Mouse (Mus musculus) naive thymus-derived CD4-positive, alpha-beta T cell, adult 2 months (primary cell): ENCODE results near the gene Bcar1.

Source experiments
- DNase-seq: peaks from one replicate; pipeline ENCODE4 v3.0.0-alpha.2; 2011; ENCODE audit warnings: low read depth

Bcar1 gene

DNA sequence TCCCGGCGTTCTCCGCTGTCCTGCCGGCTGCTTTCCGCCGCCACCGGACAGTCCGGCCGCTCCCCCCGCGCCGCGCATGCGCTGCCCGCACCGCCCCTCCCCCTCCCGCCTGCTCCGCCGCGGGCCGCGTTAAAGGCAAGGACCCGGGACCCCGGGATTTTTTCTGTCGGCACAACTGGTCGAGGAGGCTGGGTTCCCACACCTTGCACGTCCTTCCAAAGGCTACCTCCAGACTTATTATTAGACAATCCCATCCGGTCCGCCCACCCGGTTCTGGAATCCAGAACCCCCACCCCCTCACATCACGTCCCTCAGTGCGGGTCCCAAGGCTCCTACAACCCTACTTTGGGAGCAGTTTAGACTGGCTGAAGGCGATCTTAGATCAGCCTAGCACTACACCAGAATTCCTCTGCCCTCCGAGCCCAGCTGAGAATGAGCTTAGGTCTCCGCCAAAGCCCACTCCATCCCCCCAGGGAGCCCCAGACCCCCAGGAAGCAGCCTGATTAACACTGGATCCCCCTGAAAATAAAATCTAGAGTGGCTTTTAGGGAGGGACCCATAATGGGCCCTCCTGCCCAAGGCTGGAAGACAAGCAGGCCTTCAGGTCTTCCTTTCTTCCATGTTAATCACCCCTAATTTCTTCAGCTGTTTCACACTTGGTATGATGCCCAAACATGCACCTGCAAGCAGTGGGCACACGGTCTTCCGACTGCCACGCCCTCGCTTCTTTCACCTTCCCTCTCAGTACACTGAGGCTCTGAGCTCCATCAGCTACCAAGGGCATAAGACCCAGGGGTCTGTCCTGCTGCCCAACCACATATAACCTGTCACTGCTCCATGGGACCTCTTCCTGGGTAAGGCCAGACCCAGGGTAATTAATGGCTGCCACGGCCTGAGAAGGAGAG is at the start of gene Bcar1:
Bcar1 (minus strand) TSS at position 18 of the 905 bp plus-strand sequence.
- DNase-seq = no peak

DNA sequence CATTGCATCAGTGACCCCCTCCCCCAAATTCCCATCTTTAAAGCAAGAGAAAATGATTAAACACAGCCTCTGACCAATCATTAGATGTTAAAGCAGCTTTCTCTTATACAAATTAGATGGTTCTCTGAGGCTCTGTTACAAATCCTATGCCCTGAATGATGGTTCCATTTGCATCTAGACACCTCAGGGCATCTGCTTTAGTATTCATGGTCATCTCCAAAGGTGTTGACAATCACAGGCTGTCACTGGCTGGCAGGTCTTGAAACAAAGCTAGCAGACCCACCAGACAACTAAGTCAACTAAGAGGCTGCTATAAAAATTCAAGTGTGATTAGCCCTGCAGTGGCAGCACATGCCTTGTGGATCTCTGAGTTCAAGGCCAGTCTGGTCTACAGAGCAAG is 46.0 kb upstream of the Bcar1 start:
- DNase-seq = no peak

DNA sequence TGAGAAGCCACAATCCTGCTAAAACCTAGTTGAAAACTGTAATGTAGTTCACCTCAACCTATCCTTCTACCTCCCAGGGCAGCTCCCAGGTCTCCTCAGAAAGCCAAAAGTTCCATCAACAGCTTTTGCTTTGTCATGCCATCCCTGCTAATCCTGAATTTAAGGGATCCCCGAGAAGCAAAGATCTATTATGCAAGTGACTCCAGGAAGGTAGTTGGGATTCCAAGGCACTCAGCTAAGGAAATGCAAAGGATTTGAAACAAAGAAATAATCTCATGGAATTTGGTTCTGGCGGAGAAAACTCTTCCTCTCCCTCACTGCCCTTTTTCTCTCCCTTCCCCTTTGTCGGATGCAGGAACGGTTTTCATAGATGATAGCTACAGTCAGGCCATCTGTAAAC is 45.6 kb upstream of the Bcar1 start:
- no peak for DNase-seq

DNA sequence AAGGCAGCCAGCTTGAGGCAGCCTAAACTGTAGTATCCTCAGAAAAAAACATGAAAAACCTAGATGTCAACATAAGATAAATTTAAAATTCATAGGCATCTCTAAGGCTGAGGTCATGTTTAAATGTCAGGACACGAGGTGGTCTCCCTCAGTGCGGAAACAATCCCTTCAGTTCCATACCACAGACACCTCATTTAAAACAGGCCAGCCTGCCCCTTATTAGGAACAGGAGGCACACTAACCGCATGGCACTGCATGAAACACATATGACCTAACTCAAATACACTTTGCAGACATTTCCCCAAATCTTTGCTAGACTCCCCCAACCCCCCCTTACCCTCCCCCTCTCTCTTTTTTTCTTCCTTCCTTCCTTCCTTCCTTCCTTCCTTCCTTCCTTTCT is 44.9 kb upstream of the Bcar1 start:
- DNase-seq = no peak

DNA sequence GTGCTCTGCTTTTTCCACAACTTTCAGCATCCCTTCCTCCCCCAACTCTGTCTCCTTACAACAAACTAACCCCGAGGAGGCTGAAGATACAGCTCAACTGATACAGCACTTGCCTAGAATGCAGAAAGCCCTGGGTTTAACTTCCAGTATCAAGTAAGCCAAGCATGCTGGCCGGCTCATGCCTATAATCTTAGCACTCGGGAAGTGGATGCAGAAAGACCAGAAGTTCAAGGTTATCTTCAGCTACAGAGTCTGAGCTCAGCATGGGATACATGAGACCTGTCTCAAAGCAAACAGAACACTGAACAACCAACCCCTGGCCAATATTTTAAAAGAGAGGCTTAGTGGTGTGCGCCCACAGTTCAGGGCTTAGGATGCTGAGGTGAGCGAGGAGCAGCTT is 44.5 kb upstream of the Bcar1 start:
- no peak for DNase-seq

DNA sequence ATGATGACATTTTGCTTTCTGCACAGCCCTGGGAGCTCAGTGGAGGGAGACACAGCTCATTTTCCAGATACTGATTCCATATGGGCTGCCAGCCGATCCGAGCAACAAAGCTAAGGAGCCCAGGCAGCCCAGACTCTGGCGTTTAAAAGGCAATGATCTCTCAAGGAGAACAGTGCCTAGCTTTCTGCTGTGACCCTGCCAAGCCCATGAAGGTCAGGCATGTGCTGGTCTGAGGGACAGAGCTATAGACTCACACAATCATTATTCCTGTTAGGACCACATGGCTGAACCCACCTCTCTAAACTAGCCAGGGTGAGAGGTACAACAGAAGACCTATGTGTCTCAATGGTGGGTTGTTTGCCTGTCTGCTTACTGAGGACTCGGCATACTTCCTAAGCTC is 44.1 kb upstream of the Bcar1 start:
- DNase-seq = no peak

DNA sequence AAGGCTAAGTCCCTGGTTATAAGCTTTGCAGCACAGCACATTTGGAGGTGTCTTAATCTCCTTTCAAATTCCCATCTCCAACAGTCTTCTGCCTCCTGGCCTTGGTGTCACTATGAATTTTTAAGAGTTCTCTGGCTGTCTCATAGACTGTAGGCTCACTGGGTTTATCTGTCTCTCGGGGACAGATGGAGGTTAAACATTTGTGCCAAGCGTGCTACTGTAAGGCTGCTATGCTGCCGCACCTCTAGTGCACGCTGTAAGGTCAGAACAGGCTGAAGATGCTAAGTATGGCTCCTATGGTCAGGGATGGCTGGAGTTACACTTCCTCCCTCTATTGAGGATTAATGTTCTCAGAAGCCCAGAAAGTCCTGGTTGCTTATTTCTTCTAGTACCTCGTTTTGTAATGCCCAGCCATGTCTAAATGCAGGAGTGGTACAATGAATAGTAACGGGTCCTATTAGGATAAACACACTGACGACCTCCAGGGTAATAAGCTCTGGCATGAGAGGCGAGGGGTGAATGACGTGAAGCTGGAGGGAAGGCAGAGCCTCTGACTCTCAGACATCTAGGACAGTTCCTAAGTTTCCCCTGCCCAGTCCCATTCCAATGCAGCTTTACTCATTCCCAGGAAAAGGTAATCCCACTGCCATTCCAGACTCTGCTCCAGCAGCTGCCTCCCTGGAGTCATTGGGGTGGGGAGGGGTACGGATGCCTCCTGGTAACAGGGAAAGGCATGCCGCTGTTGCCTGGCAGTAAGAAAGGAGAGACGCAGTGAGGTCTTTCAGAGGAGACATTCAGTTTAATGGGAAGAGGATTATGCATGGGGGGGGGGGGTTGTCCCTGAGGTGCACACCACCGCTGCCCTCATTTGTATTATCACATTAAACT is 43.3 kb upstream of the Bcar1 start:
- DNase-seq = no peak

DNA sequence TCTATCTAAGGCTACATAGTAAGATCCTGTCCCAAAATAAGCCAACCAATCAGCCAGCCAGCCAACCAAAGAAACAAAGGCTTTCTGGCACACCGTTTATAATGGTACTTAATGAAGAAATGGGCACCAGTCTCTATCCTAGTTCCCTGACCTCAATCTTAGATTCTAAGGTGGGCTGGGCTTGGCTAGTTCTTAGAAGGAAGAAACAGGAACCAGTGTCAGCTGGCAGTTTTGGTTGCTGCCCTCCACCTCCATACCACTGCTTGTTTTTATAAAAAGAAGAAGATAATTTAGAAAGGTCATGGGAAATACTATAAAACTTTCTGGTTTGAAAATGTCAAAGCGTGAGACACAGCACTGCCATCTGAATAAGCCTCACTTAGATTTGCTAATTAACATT is 42.5 kb upstream of the Bcar1 start:
- no peak for DNase-seq

DNA sequence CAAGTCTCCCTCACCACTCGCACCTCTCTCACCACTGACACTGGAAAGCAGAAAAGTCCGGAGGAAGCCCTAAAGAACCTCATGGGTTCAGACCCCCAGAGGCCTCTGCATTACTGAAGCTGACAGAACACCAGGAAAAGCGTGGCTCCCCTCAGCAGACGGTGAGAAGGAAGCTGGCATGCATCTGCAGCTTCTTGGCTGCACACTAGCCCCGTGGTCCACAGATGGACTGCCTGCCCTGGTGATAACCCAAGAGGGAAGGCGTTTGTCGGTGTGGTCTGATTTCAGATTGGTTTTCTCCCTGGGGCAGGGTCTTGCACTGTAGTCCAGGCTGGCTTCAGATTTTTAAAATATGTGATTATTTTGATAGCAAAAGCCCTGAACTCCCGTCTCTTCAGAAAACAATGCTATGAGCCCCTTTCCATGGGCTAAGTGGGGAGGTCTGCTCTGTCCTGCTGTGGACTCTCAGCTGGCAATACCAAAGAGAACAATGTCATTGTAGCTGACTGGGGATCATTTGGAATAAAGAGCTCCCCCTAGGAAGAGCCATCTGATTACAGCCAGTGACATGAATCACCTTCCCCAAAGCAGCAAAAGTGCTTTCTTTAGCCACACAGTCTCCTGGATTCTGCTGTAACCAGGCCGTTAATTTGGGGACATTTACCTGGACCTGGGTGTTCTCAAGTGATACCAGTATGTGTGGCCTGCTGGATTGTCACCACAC is 39.2 kb upstream of the Bcar1 start:
- DNase-seq = no peak

- DNase-seq = no peak
Measured at GRCm38 (mm10) chr8:111782161-111782560, 38.6 kb upstream of the Bcar1 start.

DNA sequence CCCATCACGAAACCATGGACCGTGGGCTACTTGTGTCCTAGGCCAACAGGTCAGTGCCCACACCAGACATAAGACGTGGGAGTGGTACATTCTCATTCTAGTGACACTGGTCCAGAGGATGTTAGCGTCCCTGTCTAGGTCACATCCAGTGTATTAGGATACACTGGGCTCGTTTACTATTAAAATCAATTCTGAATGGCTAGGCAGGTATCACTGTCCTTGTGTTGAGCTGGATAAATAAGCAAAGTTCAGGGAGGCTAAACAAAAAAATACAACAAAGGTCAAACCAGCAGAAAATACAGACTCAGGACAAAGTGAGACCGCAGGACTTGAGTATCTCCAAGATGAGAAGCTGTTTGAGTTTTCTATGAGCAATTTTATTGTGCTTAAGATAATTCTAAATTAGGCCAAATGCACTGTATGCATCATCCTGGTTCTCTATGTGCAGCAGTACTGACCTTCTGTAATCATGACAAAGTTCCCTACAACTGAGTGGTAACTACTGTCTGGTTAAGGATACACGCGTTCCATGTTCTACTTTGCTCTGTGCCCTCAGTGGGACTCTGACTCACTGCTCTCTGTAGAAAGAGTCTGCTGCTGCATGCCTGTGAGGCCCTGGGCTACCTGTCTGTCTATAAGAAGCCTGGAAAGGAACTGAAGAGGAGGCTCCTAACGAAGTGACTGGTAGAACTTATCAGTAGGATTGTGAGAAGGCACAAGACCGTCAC is 37.3 kb upstream of the Bcar1 start:
- no peak for DNase-seq

- DNase-seq = no peak
Measured at GRCm38 (mm10) chr8:111779690-111780089, 36.1 kb upstream of the Bcar1 start.

- DNase-seq = no peak
Measured at GRCm38 (mm10) chr8:111778801-111779200, 35.2 kb upstream of the Bcar1 start.

DNA sequence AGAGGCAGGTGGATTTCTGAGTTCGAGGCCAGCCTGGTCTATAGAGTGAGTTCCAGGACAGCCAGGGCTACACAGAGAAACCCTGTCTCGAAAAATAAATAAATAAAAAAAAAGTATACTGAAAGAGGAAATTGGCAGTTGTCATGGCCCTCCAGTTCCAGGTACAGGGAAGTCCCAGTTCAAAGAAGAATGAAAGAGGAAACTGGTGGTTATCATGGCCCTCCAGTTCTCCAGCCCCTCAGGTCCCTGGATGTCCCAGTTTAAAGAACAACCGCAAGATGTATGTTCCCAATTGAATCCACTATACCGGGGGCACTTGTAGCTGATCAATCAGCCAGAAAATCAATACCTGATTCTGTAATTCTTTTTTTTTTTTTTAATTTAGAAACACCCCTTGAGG is 32.9 kb upstream of the Bcar1 start:
- DNase-seq = no peak

GRCm38 (mm10) chr8:111775766-111776165 is 32.2 kb upstream of the Bcar1 start:
- DNase-seq = no peak

GRCm38 (mm10) chr8:111773476-111773875 is 29.9 kb upstream of the Bcar1 start:
- DNase-seq = no peak

GRCm38 (mm10) chr8:111773057-111773456 is 29.4 kb upstream of the Bcar1 start:
- no peak for DNase-seq

DNA sequence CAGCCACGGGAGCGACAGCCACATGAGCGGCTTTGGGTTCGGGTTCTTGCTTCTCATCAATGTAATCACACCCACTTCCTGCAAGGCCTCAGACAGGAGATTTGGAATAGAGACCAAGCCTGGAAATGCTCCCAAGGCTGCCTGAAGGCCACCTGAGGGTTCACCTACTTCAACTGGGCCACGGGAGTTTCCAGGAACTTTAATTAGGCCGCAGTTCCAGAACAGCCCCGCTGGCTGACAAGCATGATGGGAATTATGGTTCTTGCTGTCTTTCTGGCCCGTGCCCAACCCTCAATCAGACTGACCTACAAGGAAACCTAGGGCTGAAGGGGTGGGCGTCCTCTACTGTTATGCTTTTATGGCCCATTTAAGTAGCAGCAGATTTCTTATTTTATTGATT is 28.5 kb upstream of the Bcar1 start:
- DNase-seq = no peak

DNA sequence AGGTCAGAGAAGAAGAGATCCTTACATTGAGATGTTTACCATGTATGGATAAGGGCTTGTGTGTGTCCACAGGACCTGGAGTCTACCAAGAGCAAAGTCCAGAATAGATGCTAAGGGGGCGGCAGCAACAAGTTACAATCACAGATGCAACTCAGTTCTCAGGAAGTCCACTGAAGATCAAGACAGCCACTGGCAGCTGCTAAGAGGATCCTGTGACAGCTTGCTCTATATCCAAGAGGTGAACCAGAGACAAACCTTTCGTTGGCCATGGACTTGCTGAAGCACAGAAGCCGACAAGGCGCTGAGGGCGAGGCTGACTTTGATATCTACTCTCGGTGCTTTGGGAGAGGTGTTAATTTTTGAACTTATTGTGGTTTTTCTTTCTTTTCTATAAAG is 28.0 kb upstream of the Bcar1 start:
- DNase-seq = no peak

DNA sequence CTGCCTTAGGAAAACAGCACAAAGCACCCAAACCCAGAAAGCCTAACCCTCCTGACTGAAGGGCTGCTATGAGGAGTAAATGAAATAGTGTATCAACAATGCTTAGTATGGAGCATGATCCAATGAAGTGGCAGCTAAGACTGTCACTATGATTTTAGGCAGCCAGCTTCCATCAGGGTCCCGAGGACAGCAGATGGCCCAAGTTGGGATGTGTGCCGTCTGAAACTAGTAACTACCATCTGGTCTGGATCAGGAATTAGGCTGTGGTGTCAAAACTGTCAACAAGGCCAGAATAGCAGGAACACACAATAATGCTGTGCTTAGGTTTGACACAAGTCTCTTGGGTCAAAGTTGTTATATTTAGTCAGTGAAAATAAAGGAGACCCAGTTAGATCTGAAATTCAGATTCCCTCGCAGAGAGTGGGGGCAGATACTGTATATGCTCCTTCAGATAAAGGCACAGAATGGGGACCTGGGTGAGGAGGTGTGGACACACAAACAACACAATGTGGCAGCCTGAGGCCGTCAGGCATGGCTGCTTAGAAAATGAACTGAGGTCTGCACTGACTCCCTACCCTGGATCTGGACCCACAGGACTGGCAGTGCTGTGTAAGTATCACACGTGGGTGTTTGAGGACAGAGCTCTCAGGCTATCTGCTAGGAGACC is 27.5 kb upstream of the Bcar1 start:
- DNase-seq = no peak

DNA sequence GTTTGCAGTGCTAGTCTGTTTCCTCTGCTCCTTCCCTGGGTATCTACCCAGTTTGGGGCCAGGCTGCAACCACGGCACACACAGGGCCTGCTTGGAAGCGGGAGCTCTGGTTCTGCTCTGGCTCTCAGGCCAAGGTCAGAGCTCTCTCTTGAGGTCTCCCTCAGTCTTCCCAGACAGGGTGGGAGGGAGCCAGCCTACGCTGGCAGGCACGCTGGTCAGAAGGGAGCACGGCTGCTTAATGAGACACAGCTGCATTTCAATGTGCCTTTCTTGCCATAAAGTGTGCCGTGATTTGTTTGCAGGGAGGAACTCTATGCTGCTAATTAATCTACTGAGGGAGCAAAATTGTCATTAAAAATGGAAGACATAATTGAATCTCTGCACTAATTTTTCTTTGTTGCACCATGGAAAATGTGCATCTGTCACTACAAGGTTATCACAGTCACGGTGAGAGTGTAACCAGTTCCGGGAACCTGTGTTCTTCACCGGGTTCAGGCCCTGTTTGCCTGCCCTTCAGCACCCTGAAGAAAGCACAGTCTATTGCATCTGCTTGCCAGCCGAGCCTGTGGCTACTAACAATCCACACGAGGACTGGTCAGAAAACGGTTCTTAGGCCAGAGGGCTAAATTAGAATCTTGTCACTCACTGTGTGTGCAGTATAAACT is 26.3 kb upstream of the Bcar1 start:
- no peak for DNase-seq
